Mouse (Mus musculus) forelimb bud, embryonic 11.5 days (tissue): ENCODE data around the gene Tmem123.

Source experiments
- DNase-seq: peaks from one replicate; pipeline ENCODE4 v3.0.0-alpha.2; 2012; ENCODE audit warnings: low read depth, low spot score

The Tmem123 gene

GRCm38 (mm10) chr9:7763614-7764300, at the start of gene Tmem123:
Tmem123 (plus strand) TSS chr9:7764041.
- peak; percentile 98 for DNase-seq

GRCm38 (mm10) chr9:7714062-7714907, 49.6 kb upstream of the Tmem123 start:
- DNase-seq = peak; percentile 75

GRCm38 (mm10) chr9:7714908-7715175, 49.0 kb upstream of the Tmem123 start:
- no peak for DNase-seq

- no peak for DNase-seq
Measured at GRCm38 (mm10) chr9:7721543-7721942, 42.3 kb upstream of the Tmem123 start.

GRCm38 (mm10) chr9:7728997-7729396, 34.8 kb upstream of the Tmem123 start:
- no peak for DNase-seq

DNA sequence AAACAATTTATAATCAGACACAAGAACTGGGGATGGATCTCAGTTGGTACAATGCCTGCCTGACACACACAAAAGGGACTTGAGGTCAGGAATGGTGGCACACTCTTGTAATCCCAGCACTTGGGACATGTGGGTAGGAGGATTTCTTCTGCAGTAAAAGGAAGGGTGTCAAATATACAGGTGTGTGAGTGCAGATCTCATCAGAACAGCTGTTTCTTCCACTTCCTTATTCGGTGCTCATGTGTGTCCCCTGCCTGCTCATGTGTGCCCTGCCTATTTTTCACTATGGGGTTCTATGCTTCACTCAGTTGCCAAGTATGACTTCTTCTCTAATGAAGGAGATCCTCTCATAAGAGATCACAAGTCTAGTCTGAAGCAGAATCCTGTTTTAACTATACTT, 21.1 kb upstream of the Tmem123 start:
- DNase-seq = no peak

- DNase-seq = no peak
Measured at GRCm38 (mm10) chr9:7744156-7744555, 19.7 kb upstream of the Tmem123 start.

GRCm38 (mm10) chr9:7748881-7749280, 15.0 kb upstream of the Tmem123 start:
- no peak for DNase-seq

DNA sequence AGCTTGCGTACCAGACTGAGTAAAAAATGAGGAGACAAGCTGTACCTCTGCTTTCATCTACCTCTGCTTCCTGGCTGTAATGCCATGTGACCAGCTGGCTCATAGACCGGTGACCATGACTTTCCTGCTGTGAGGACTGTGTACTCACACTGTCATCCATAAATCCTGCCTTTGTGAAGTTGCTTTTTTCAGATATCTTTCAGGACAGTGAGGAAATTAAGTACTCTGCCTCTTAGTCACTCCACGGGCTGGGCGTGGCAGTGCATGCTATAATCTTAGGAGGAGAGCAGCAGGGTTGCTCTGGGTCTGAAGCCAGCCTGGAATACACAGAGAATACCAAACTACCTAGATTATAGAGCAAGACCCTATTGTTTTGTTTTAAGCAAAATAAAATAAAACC, 14.3 kb upstream of the Tmem123 start:
- no peak for DNase-seq

DNA sequence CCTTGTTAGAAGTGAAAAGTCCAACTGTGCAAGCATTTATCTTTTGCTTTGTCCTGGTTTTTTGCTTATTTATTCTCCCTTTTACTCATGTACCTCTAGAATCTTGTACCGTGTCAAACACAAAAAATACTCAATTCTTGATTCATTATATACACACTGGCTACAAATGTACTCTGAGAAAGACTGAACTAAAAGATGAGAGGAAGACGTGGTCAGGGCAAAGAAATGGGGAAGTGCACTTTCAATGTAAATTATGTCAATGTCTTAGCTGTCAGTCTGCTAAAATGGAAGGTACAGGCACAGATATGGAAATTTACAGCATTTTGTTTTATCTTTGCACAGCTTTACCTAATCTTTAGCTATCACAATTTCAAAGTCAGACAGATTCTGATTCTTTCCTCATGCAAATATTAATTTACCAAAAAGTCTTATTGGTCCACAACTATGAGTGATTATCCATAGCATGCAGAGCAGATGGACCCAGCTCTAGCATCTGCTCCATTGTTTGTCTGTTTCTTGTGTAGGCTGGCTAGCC, 7.9 kb upstream of the Tmem123 start:
- no peak for DNase-seq

DNA sequence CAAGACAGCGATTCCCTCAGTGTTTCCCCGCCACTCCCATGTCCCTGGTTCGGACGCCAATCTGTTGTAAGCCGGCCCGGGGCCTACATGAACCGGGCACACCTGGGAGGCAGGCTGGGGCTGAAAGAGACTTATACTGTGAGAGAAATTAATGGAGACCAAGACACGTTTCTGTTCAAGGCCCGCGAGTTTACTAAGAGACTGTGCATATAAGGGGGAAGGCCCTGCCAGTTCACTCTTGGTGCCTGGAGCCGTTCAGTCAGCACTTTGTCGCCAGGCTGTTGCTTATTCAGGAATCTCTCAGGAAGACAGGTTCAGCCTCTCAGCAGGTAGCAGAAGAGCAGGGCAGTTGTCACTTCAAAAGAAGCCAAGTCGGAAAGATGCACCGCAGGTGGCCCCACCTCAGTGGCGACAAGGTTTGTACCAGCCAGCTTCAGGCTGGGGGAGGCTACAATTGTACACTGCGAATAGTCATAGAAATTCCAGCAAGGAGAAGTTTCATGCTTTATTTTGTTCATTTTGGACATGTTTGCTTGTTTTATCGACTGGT, 1.9 kb upstream of the Tmem123 start:
- no peak for DNase-seq

DNA sequence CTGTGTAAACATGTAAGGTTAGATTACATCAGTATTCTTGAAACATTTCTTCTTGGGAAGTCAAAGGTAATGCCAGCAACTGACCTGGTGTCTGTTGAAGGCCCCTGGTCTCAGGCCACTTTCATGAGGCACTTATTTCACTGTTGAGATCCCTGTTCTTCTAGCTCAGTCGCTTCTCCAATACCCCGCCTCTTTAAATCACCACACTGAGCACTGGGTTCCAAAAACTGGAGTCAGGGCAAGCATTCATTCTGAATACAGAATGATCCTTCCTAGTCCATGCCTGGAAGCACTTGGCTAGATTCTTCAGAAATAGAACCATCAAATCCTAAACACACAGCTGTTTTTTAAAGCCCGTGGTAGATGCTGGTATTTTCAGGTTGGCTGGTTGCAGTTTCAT, 1.1 kb upstream of the Tmem123 start:
- DNase-seq = no peak

- DNase-seq = peak; percentile 61
Measured at GRCm38 (mm10) chr9:7764463-7764871, 626 bp downstream of the Tmem123 start.

GRCm38 (mm10) chr9:7765236-7765635, 1.4 kb downstream of the Tmem123 start:
- no peak for DNase-seq

DNA sequence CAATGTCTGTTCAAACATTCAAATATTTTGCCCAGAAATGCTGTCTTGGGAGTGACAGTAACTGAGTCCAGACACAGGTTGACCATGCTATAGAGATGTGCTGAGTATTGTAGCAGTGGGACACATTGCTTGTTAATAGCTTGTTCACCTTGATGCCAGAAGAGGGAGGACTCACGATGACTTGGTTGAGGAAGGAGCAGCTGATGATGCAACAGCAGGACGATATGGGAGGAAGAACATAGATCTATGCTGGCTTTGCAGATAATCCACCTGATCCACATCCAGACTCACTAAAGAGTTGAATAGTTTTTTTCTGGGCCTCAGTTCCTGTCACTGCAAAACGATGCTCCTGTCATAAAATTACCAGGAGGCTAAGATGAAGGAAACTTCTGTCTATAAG, 2.7 kb downstream of the Tmem123 start:
- no peak for DNase-seq

DNA sequence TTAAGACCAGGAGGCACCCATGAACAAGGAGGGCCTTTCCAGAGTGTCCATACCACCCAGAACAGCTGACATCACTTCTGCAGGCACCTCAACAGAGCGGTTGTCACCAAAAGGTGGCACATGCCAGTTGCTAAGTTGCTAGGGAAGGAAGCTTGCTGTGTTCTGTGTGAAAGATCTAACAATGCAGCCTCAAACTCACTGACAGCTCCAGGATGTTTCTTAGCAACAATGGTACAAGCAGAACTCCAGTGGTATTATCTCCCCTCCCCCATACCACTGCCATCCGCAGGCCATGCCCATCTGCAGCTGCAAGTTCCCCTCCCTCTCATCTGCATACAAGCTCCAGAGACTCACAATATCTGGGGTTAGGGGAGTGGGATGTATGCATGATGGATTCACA, 3.7 kb downstream of the Tmem123 start:
- no peak for DNase-seq

GRCm38 (mm10) chr9:7769081-7769480, 5.2 kb downstream of the Tmem123 start:
- DNase-seq = no peak

GRCm38 (mm10) chr9:7769491-7769890, 5.7 kb downstream of the Tmem123 start:
- DNase-seq = no peak

DNA sequence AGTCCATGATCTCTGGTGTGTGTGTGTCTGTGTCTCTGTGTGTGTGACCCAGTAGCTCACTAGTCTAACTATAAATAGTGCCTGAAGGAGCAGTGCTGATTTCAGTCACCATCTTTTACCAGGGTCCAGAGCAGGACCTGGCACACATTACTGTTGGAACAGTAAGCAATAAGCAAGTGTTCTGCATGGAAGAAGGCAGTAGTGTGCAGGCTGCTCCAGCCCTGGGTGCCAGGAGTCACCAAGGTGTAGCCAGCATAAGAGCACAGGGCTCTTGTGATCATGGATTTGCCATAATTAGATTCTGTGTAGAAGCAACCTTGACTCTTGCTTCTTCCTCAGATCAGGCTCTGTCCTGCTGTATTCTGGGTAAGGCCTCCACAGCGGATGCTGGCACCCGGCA, 8.5 kb downstream of the Tmem123 start:
- DNase-seq = no peak

GRCm38 (mm10) chr9:7772773-7773454, 9.1 kb downstream of the Tmem123 start:
- DNase-seq = no peak

- DNase-seq = no peak
Measured at GRCm38 (mm10) chr9:7773686-7774085, 9.8 kb downstream of the Tmem123 start.

DNA sequence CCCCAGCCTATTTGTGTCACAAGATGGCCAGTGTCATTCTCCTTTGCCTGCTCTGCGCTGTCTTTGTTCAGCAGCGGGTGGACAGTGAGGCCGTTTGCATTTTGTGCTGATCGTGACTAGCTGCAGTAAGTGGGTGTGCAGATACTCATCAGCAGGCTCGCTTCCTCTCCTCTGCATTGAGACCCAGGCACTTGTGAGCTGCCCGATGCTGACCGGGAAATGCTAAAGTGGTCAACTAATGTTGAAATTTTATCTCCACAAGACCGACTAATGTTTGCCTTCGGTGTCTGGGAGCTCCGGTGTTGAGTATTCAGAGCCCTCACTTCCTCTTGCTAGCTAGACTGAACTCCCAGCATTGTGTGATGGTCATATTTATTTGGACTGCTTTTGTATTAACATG, 10.7 kb downstream of the Tmem123 start:
- no peak for DNase-seq
